Mouse (Mus musculus): ENCODE measurements around the gene Topors. TPM values are rescaled to one million over a fixed set of nuclear protein-coding genes. Genes with fewer than 3 reads are reported as not detected.
A peak's percentile ranks its signal among the peaks of the same experiment; 100 is the strongest.

Topors gene
- total RNA-seq, 1 experiment: 69.3 TPM

DNA sequence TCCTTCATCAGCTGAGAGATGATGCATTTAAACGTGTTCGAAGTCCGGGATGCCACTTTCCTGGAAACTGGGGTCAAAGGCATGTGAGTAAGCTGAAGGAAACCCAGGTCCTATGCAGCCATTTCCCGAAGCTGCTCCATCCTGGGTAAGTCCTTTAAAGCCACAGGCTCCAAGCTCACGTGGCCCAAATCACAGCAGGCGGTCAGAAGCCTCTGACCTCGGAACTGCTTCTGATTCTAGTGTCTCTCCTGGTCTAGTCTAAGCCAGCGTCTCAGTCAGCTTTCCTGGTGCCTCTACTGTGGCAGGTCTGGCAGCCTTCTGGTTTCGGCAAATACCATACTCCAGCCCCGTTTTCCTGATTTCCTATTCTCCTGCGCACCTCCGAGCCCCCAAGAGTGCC, 49.2 kb downstream of the Topors start:
- H3K36me3 ChIP-seq (ENCODE audit: control insufficient read depth, insufficient read depth, low read length, poor library complexity, severe bottlenecking): peaks cover 4% of the 10 kb centered on the region
- no peaks in the 10 kb centered on the region for H3K9me3 ChIP-seq (ENCODE audit: control insufficient read depth, insufficient read depth, low read depth, low read length)
- peak overlapping the region; percentile 91 for H3K27ac ChIP-seq (ENCODE audit: insufficient read depth, low read depth, low read length, poor library complexity, severe bottlenecking)
- no peak for TF ChIP-seq CHD2 (IDR thresholded peaks at IDR 0.05; ENCODE audit: low read depth, low read length)
- no peak for TF ChIP-seq ZC3H11A (IDR thresholded peaks at IDR 0.05; ENCODE audit: borderline replicate concordance, low read depth, low read length)
- TF ChIP-seq ZNF384 (IDR thresholded peaks at IDR 0.05; ENCODE audit: low read depth, low read length): no peak
- no peak for TF ChIP-seq HCFC1 (IDR thresholded peaks at IDR 0.05; ENCODE audit: borderline replicate concordance, insufficient read depth, low read length)
- no peak for TF ChIP-seq MAFK (IDR thresholded peaks at IDR 0.05; ENCODE audit: insufficient read depth, low read depth, low read length)
- peaks cover 3 to 19% of the 10 kb centered on the region in 2 experiments; a peak in 2 of 4 replicates for H3K4me1 ChIP-seq (ENCODE audit: control insufficient read depth in 2 of 2, insufficient read depth in 2 of 2, low read length in 2 of 2, poor library complexity in 1 of 2)
- H3K4me3 ChIP-seq (ENCODE audit: insufficient read depth in 1 of 2, low read depth in 1 of 2, low read length in 2 of 2, poor library complexity in 1 of 2, severe bottlenecking in 1 of 2): peak overlapping the region; percentile 54 to 62
- peak; percentile 67 for DNase-seq (ENCODE audit: low read depth, low spot score)
- in situ Hi-C loops (cut with MboI; ENCODE audit: low sequenced_read_pairs in 2 of 2, unreplicated experiment in 2 of 2): no loop called here
- peak overlapping the region; percentile 69; the same call in 1 of the 2 replicates for H3K9ac ChIP-seq (ENCODE audit: insufficient read depth, low read depth, low read length, poor library complexity, severe bottlenecking)

DNA sequence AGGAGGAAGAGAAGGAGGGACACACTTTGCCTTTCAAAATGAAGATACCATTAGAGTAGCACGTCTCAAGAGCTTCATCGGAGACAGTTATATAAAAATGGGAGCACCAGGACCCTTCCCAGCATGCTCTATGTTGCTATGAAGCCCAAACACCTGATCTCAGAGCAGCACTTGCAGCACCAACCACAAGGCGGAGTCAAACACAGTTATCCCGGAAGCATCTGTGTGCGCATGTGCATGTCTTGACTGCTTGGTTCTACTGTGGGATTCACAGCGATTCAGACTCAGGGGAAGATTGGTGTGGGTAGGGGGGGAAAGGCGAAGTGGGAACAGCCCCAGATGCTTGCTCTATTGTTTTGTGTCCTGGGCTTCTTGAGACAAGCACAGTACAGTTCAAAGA, 51.3 kb downstream of the Topors start:
- Histone ChIP-seq H3K4me3 (ENCODE audit: insufficient read depth in 1 of 2, low read depth in 1 of 2, low read length in 2 of 2, poor library complexity in 1 of 2, severe bottlenecking in 1 of 2) (no peak overlapping the region), H3K9ac (ENCODE audit: insufficient read depth, low read depth, low read length, poor library complexity, severe bottlenecking) (no peak overlapping the region), H3K4me1 (ENCODE audit: control insufficient read depth in 2 of 2, insufficient read depth in 2 of 2, low read length in 2 of 2, poor library complexity in 1 of 2) (peaks cover 3 to 19% of the 10 kb centered on the region in 2 experiments; a peak in 2 of 4 replicates), H3K27ac (ENCODE audit: insufficient read depth, low read depth, low read length, poor library complexity, severe bottlenecking) (no peak overlapping the region), H3K9me3 (ENCODE audit: control insufficient read depth, insufficient read depth, low read depth, low read length) (no peaks in the 10 kb centered on the region), H3K36me3 (ENCODE audit: control insufficient read depth, insufficient read depth, low read length, poor library complexity, severe bottlenecking) (peaks cover 4% of the 10 kb centered on the region)
- no peak for TF ChIP-seq MAFK (IDR thresholded peaks at IDR 0.05; ENCODE audit: insufficient read depth, low read depth, low read length)
- no peak for TF ChIP-seq CHD2 (IDR thresholded peaks at IDR 0.05; ENCODE audit: low read depth, low read length)
- TF ChIP-seq ZNF384 (IDR thresholded peaks at IDR 0.05; ENCODE audit: low read depth, low read length): no peak
- TF ChIP-seq HCFC1 (IDR thresholded peaks at IDR 0.05; ENCODE audit: borderline replicate concordance, insufficient read depth, low read length): no peak
- no peak for TF ChIP-seq ZC3H11A (IDR thresholded peaks at IDR 0.05; ENCODE audit: borderline replicate concordance, low read depth, low read length)
- in situ Hi-C loops (cut with MboI; ENCODE audit: low sequenced_read_pairs in 2 of 2, unreplicated experiment in 2 of 2): no loop called here
- DNase-seq (ENCODE audit: low read depth, low spot score): no peak

DNA sequence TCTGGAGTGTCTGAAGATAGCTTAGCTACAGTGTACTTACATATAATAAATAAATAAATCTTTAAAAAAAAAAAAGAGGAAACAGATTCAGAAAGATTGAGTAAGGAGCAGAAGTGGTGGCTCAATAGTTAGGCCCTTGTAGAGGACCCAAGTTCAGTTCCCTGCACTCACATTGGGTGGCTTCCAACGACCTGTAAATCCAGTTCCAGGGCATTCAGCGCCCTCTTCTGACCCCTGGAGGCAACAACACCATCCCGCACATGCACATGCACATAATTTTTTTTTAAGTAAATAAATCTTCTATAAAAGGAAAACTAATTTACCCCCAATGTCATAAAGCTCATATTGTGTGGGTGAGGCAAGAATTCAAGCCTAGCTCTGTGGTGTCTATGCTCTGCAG, 51.7 kb downstream of the Topors start:
- in situ Hi-C loops (cut with MboI; ENCODE audit: low sequenced_read_pairs in 2 of 2, unreplicated experiment in 2 of 2): no loop called here
- DNase-seq (ENCODE audit: low read depth, low spot score): no peak
- Histone ChIP-seq H3K4me1 (ENCODE audit: control insufficient read depth in 2 of 2, insufficient read depth in 2 of 2, low read length in 2 of 2, poor library complexity in 1 of 2) (peaks cover 3 to 19% of the 10 kb centered on the region in 2 experiments; a peak in 2 of 4 replicates), H3K36me3 (ENCODE audit: control insufficient read depth, insufficient read depth, low read length, poor library complexity, severe bottlenecking) (peaks cover 4% of the 10 kb centered on the region), H3K9ac (ENCODE audit: insufficient read depth, low read depth, low read length, poor library complexity, severe bottlenecking) (no peak overlapping the region), H3K27ac (ENCODE audit: insufficient read depth, low read depth, low read length, poor library complexity, severe bottlenecking) (no peak overlapping the region), H3K4me3 (ENCODE audit: insufficient read depth in 1 of 2, low read depth in 1 of 2, low read length in 2 of 2, poor library complexity in 1 of 2, severe bottlenecking in 1 of 2) (no peak overlapping the region), H3K9me3 (ENCODE audit: control insufficient read depth, insufficient read depth, low read depth, low read length) (no peaks in the 10 kb centered on the region)
- TF ChIP-seq ZC3H11A (IDR thresholded peaks at IDR 0.05; ENCODE audit: borderline replicate concordance, low read depth, low read length): no peak
- TF ChIP-seq ZNF384 (IDR thresholded peaks at IDR 0.05; ENCODE audit: low read depth, low read length): no peak
- no peak for TF ChIP-seq MAFK (IDR thresholded peaks at IDR 0.05; ENCODE audit: insufficient read depth, low read depth, low read length)
- no peak for TF ChIP-seq HCFC1 (IDR thresholded peaks at IDR 0.05; ENCODE audit: borderline replicate concordance, insufficient read depth, low read length)
- no peak for TF ChIP-seq CHD2 (IDR thresholded peaks at IDR 0.05; ENCODE audit: low read depth, low read length)

DNA sequence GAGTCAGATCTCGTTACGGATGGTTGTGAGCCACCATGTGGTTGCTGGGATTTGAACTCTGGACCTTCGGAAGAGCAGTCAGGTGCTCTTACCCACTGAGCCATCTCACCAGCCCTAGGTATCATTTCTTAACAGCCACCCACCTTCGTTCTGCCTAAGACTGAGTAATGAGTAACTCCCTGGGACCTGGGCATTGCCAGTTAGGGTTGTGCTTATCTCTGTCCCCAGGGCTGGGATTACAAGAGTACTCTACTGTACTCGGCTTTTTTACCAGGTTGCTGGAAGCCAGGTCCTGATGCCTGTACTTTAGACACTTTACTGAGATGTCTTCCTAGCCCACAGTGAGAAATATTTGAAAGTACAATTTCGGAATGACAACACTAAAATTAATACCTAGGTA, 57.5 kb downstream of the Topors start:
- in situ Hi-C loops (cut with MboI; ENCODE audit: low sequenced_read_pairs in 2 of 2, unreplicated experiment in 2 of 2): no loop called here
- no peak for TF ChIP-seq MAFK (IDR thresholded peaks at IDR 0.05; ENCODE audit: insufficient read depth, low read depth, low read length)
- TF ChIP-seq CHD2 (IDR thresholded peaks at IDR 0.05; ENCODE audit: low read depth, low read length): no peak
- TF ChIP-seq ZC3H11A (IDR thresholded peaks at IDR 0.05; ENCODE audit: borderline replicate concordance, low read depth, low read length): no peak
- TF ChIP-seq HCFC1 (IDR thresholded peaks at IDR 0.05; ENCODE audit: borderline replicate concordance, insufficient read depth, low read length): no peak
- no peak for TF ChIP-seq ZNF384 (IDR thresholded peaks at IDR 0.05; ENCODE audit: low read depth, low read length)
- Histone ChIP-seq H3K9me3 (ENCODE audit: control insufficient read depth, insufficient read depth, low read depth, low read length) (no peaks in the 10 kb centered on the region), H3K4me3 (ENCODE audit: insufficient read depth in 1 of 2, low read depth in 1 of 2, low read length in 2 of 2, poor library complexity in 1 of 2, severe bottlenecking in 1 of 2) (no peak overlapping the region), H3K27ac (ENCODE audit: insufficient read depth, low read depth, low read length, poor library complexity, severe bottlenecking) (no peak overlapping the region), H3K4me1 (ENCODE audit: control insufficient read depth in 2 of 2, insufficient read depth in 2 of 2, low read length in 2 of 2, poor library complexity in 1 of 2) (no peaks in the 10 kb centered on the region), H3K9ac (ENCODE audit: insufficient read depth, low read depth, low read length, poor library complexity, severe bottlenecking) (no peak overlapping the region), H3K36me3 (ENCODE audit: control insufficient read depth, insufficient read depth, low read length, poor library complexity, severe bottlenecking) (peaks cover 10% of the 10 kb centered on the region)
- no peak for DNase-seq (ENCODE audit: low read depth, low spot score)

Other genes with a start within 250 kb of the Topors start
- gene Aco1, start 126.8 kb downstream of the Topors start, total RNA-seq (2012; rRNA removed): 23.9 and 29.0 TPM in 2 replicates
- gene Ddx58, start 30.0 kb downstream of the Topors start, total RNA-seq (2012; rRNA removed): 14.5 and 19.0 TPM in 2 replicates
- gene Smim27, start 271 bp downstream of the Topors start, total RNA-seq (2012; rRNA removed): 2.1 and 3.9 TPM in 2 replicates
- 260 and 270 TPM in 2 replicates for gene Ndufb6, start 9.6 kb upstream of the Topors start, total RNA-seq (2012; rRNA removed)
- gene Tmem215, start 202.3 kb upstream of the Topors start, total RNA-seq (2012; rRNA removed): 0.16 and 0.27 TPM in 2 replicates

Measured in ES-E14 (cell line).